Comparison of ENCODE assay signal across 8 mouse cellular contexts in the genomic region with DNA sequence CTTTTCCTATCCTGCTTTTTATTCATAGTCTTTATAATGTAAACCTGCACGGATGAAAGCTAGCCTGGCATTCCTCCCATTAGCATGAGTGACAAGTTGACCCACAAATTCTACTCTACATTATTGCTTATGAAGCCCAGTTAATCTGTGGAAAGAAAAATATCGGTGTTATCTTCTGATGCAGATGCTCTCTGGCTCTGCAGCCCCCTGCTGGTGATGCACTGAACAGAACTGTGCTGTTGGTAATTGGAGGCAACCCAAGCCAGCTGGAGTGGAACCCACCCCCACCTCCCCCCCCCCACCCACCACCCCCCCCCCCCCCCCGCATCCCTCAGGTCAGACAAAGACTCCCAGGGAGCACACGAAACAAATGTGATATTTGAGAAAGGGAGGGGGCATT.
A peak's percentile ranks its signal among the peaks of the same experiment; 100 is the strongest.
DNase-seq lines count a peak whose midpoint lies in the region; ATAC-seq and TF ChIP-seq lines count a peak whose summit lies in the region.

No protein-coding gene starts in this region.

- no peak overlapping the region for H3K4me2 ChIP-seq in lung, embryonic 14.5 days

- no peak overlapping the region for H3K27ac ChIP-seq in lung, embryonic 14.5 days (ENCODE audit: low read depth)

- no peak overlapping the region for H3K9ac ChIP-seq in lung, embryonic 14.5 days

- no peaks in the 10 kb centered on the region for H3K36me3 ChIP-seq in lung, embryonic 14.5 days (ENCODE audit: insufficient read depth)

- no peaks in the 10 kb centered on the region for H3K9me3 ChIP-seq in lung, embryonic 14.5 days (ENCODE audit: low read depth, low read length)

- no peaks in the 10 kb centered on the region for H3K27me3 ChIP-seq in lung, embryonic 14.5 days (ENCODE audit: insufficient read depth, low read length)

- peak; percentile 78 for TF ChIP-seq CTCF in lung, embryonic 14.5 days (IDR thresholded peaks at IDR 0.05; ENCODE audit: low read depth)

- 28% methylated on average over 3 of the region's 4 CpGs for WGBS in lung, embryonic 14.5 days

- ATAC-seq in granulocyte monocyte progenitor cell, adult 5-6 weeks (replicated peaks; ENCODE audit: poor library complexity, severe bottlenecking): peak; percentile 56; the same call in 1 of the 2 replicates
- no peak for ATAC-seq in lung, embryonic 14.5 days (ENCODE audit: insufficient read depth)

- no peaks in the 10 kb centered on the region for H3K4me1 ChIP-seq in lung, embryonic 14.5 days (ENCODE audit: insufficient read depth)

- H3K4me3 ChIP-seq in lung, embryonic 14.5 days (ENCODE audit: low read depth, low read length): no peak overlapping the region

- peak; percentile 51 for DNase-seq in A20 (ENCODE audit: low read depth, low spot score)
- DNase-seq in NIH3T3 (ENCODE audit: low read depth): peak; percentile 65
- peak; percentile 71 for DNase-seq in embryo, embryonic 11 days
- peak; percentile 30 to 57 for DNase-seq in layer of hippocampus, adult 8-10 months (ENCODE audit: low spot score in 2 of 2)
- DNase-seq in lung, embryonic 14.5 days: peak; percentile 83
- peak; percentile 50 for DNase-seq in right cerebral cortex, adult 18-20 months
- no peak for DNase-seq in adipocyte (ENCODE audit: low spot score)
